Mouse (Mus musculus): ENCODE measurements around the gene Aff3.

Aff3 gene

GRCm38 (mm10) chr1:38384457-38385121 lies 280.2 kb downstream of the Aff3 start:
- DNase-seq: no peak

- no peak for DNase-seq
These were observed 280.7 kb downstream of the Aff3 start for GRCm38 (mm10) chr1:38384010-38384409.

DNA sequence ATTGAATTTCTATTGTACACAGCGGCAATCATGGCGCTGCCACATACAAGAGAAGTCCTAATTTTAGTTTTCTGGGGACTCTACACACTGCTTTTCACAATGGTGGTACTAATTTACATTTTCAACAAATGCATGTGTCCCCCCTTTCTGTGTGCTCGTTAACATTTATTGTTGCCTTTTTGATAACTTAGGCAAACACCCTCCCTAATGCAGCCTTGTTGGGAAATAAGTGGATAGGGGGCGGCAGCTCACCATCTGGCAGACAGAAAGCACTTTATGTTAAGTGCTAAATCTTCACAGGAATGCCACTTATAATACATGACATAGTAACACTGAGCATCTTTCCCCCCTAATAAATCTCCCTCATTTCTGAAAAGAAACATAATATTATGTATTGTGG lies 282.1 kb downstream of the Aff3 start:
- DNase-seq: no peak

DNA sequence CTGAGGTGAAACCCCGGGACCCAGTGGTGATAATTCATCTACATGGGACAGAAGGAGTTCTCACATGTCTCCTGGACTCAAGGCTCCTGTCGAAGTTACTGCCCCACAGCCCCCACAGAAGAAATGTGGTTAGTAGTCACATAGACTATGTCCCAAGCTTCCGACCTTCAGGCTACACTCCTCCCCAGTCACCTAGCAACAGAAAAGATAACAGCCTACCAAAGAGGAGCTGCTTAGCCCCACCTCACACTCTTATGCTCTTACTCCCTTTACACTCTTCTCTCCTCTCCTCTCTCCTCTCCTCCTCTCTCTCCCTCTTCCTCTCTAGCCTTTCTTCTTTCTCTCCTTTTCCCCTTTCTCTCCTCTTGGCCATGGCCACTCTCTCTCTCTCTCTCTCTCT lies 286.8 kb downstream of the Aff3 start:
- no peak for DNase-seq

GRCm38 (mm10) chr1:38369166-38369565 lies 295.6 kb downstream of the Aff3 start:
- DNase-seq: no peak

GRCm38 (mm10) chr1:38368081-38368689 lies 296.6 kb downstream of the Aff3 start:
- DNase-seq: peak; percentile 9

DNA sequence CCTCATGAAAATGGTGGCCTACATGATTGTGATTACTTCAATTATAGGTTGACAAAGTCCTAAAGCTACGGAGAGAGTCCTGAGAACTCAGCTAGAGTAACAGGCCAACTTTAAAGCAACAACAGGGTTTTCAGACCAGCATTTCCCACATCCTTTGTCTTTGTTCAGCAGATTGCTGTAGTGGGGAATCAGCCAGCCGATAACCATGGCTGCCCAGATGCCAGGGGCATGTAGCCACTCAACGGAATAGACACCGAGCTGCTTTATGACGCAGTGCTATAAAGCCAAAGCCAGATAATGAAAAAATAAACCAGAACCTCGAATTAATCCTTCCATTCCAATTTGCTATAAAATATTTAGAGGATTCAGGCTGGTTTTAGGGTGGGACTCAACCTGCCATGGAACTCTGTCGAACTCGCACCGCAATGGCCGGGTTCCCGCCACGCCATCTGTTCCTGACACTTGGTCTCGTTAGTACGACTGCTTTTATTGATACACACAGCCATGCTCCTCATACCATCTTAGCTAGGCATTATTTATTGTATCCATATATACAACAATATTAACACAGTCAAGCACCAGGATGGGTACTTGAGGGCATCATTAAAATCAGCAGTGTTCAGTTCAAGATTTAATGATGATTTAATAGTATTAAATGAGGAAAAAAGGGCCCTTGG lies 297.2 kb downstream of the Aff3 start:
- no peak for DNase-seq

DNA sequence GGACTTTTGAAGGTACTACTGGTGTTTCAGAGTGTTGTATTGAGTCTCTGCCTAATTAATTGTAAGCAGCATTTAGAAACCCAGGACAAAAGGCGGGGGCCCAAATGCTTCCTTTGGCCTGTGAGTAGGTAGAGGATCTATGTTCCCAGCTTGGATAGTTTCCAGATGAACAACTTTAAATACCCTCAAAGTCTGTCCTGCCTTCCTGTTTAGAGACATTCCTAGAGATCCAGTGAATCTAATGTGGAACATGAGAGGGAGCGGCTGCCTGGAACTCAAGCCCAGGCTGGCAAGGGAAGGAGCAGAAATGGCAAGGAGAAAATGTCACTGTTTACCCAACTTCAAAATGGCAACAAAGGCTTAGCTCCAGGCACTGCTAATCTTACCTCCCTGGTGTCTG lies 300.9 kb downstream of the Aff3 start:
- DNase-seq: no peak

DNA sequence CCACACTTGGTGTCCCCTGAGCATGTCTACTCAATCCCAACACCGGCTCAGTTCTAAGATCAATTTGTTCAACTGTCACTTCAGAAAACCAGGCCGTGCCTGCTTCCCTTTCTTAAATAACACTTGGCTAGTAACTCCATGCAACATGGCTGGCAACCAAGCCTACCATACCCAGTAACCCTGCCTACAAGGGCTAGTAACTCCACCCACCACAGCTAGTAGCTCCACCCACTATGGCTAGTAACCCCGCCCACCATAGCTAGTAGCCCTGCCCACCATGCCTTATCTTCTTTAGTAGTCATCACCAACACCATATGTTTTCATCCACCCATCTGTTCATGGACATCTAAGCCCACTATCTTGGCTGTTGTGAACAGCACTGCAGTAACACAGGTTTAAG lies 302.5 kb downstream of the Aff3 start:
- DNase-seq: no peak

- peak; percentile 20 for DNase-seq
These were observed 305.9 kb downstream of the Aff3 start for GRCm38 (mm10) chr1:38358797-38359349.

GRCm38 (mm10) chr1:38357933-38358796 lies 306.6 kb downstream of the Aff3 start:
- DNase-seq: no peak

- DNase-seq: no peak
These were observed 310.2 kb downstream of the Aff3 start for GRCm38 (mm10) chr1:38354585-38354984.

- DNase-seq: no peak
These were observed 317.4 kb downstream of the Aff3 start for GRCm38 (mm10) chr1:38347346-38347745.

DNA sequence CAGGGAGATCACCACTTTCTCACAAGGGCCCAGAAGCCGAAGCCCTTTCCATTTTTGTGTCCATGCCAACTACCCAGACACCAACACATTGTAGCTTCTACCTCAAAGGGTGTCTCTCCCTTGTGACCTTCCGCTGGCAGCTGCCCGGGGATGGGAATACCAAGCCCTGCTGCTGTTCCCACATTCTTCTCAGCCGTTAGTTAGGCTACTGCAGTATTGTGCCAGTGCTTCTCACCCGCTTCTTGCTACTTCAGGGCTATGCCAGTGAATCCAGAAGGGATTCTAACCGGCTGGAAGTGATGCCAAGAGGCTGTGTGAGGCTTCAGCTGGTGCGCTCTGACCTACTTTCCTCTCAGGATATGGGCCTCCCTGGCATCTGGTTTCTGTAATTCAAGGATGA lies 330.5 kb downstream of the Aff3 start:
- DNase-seq: peak; percentile 71

DNA sequence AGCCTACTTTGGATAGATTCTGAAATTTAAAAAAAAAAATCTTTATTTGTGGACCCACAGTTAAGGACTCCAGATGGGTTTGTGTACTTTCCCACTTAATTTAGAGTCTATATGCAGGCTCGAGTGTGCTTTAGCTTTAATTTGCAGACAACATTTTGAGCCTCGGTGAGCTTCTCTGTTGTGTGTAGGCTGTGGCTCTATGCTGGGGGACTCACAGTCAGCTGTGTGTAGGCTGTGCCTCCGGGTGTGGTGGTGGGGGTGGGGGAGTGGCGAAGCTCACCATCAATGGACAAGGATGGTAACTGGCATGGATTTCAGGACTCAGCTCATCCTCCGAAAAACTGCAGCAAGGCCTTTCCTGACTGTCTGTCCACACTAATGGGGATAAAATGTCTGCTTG lies 331.8 kb downstream of the Aff3 start:
- DNase-seq: no peak

DNA sequence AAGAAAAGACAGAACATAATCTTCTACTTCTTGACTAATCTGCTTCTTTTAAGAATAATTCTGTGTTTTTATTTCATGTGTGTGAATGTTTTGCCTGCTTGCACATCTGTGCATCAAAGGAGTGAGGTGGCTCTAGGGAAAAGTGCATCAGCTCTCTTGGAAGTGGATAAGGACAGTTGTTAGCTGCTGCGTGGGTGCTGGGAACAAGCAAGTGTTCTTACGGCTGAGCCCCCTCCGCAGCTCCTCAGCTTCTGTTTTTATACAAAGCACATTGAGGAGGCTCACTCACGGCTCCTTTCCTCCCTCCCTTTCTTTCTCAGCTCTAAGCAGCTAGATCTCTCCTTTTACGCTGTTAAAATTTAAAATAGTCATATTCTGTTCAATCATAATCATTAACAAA lies 340.5 kb downstream of the Aff3 start:
- no peak for DNase-seq

- no peak for DNase-seq
These were observed 342.9 kb downstream of the Aff3 start for GRCm38 (mm10) chr1:38321861-38322260.

DNA sequence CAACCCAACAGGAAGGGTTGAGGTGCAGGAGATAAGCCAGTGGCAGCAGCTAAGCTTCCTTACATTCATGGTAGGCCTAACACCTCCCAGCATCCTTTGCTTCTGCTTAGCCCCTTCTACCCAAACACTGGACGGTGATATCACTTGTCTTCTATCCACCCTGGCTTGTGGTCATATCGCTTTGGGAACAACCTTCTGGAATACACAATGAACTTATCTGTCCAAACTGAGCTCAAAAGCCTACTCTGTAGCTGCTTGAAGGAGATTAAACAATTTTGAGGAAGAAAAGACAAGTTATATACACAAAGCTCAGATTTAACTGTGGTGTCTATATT lies 343.8 kb downstream of the Aff3 start:
- no peak for DNase-seq

- DNase-seq: no peak
These were observed 344.4 kb downstream of the Aff3 start for GRCm38 (mm10) chr1:38320126-38320970.

DNA sequence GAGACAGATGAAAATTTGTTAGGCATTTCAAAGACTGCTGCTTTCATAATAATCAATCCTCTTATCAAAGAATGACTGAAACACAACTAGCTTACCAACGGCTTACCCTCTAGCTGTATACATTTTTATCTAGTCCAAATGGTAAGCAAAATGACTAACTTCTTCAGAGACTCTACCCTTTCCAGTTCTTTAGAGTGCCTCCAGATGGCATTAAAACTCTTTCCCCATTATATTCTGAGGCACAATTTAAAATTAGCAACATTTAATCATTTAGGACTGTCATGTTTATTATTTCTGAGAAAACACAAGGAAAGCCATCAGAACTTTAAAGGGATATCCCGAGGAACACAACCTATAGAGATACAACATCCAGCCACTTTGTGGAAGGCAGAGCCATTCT lies 346.1 kb downstream of the Aff3 start:
- DNase-seq: no peak

- no peak for DNase-seq
These were observed 348.8 kb downstream of the Aff3 start for GRCm38 (mm10) chr1:38315992-38316391.

DNA sequence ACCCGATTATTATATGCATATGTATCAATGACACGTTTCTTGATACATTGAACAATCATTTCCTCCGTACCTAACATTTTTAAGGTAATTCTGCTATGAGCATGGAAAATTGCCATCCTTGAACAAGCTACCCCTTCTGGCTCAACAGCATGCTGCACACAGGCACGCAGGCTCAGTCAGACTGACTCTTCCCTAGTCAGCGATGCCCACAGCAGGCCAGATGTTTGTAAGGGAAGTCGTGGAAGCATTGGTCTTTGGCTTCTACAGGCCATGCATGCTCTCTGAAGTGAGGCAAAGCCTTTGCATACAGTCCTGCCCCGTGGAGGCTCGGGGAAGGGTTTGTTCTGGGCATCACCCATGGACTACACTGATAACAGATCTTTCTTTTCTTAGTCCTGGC lies 354.3 kb downstream of the Aff3 start:
- no peak for DNase-seq

All from cerebellum, adult 11-12 months (tissue).